Mouse (Mus musculus) forebrain, embryonic 16.5 days (tissue): ENCODE results near the gene Ramp1. TPM values are rescaled to one million over a fixed set of nuclear protein-coding genes. Genes with fewer than 3 reads are reported as not detected.

Experiments
- ATAC-seq: fragments of 200-750 bp; cut with Nextera tagmentation; 2 replicates; pipeline ENCODE4 v1.8.0; 2017; ENCODE audit warnings: mild to moderate bottlenecking, moderate library complexity
- H3K27ac ChIP-seq: fragments of 300-500 bp; sonication (generic); 2 replicates; pipeline ENCODE4 v1.5.1; 2014; ENCODE audit warnings: low read length, control low read depth
- H3K27me3 ChIP-seq: fragments of 300-500 bp; sonication (generic); replicated peaks from 2 replicates; pipeline ENCODE4 v1.6.1; 2014; ENCODE audit warnings: low read length; ENCODE audit not compliant: control insufficient read depth, insufficient read depth
- H3K36me3 ChIP-seq: fragments of 300-500 bp; sonication (generic); 2 replicates; pipeline ENCODE4 v1.6.1; 2014; ENCODE audit not compliant: control insufficient read depth, insufficient read depth
- H3K4me1 ChIP-seq: fragments of 300-500 bp; sonication (generic); replicated peaks from 2 replicates; pipeline ENCODE4 v1.6.1; 2014; ENCODE audit warnings: low read length; ENCODE audit not compliant: control insufficient read depth, insufficient read depth
- H3K4me2 ChIP-seq: fragments of 300-500 bp; sonication (generic); 2 replicates; pipeline ENCODE4 v1.6.1; 2014; ENCODE audit warnings: mild to moderate bottlenecking, low read length, control low read depth
- H3K4me3 ChIP-seq: fragments of 300-500 bp; sonication (generic); replicated peaks from 2 replicates; pipeline ENCODE4 v1.5.1; 2014; ENCODE audit warnings: mild to moderate bottlenecking, low read length, control low read depth
- H3K9ac ChIP-seq: fragments of 300-500 bp; sonication (generic); replicated peaks from 2 replicates; pipeline ENCODE4 v1.6.1; 2014; ENCODE audit warnings: low read depth, low read length, control low read depth
- H3K9me3 ChIP-seq: fragments of 300-500 bp; sonication (generic); 2 replicates; pipeline ENCODE4 v1.6.1; 2016; ENCODE audit warnings: low read length; ENCODE audit not compliant: control insufficient read depth
- WGBS: fragments of 180-500 bp; shearing (Covaris S2); extraction: QIAGEN DNeasy Blood & Tissue Kit; methylation state at CpG from one replicate; pipeline ENCODE4 v1.1.7; 2014; 5-methylcytosine and 5-hydroxymethylcytosine counted together
- polyA plus RNA-seq: library from polyadenylated mRNA; unstranded; fragments of >200 nt; fragmentation: Nextera tagmentation; extraction: Ambion mirVana; gene quantifications from 2 replicates; pipeline ENCODE4 v1.2.1, GENCODE M21; 2015

Ramp1 gene
- 4.1 and 5.2 TPM in 2 replicates for polyA plus RNA-seq

DNA sequence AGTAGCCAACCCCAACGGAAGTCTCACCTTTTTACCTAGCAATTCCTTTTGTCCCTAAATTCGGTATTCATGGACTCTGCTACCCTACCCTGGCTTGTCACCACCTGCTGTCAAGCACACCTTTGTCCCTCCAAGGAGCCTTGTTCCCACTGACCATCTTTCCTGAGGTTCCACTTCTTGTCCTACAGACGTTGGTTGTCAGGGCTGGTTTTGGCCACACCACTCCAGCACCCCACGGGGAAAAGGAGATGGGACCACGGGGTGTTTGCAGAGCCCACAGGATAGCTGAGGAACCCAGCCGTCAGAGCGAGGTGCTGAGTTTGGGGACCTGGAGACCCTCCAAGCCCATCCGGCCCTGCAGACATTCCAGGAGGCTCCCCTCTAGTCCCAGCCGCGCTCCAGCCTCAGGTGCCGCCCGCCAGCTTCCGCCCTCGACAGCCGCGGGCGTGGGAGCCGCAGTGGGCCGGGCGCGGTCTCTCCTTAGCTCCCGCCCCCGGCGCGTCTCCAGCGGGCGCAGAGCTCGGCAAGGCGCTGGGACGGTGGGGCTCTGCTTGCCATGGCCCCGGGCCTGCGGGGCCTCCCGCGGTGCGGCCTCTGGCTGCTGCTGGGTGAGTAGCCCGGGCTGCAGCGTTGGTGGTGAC, at the start of gene Ramp1:
Gene Ramp1 (plus strand): TSS at position 290 of the 641 bp plus-strand sequence.
- no peak within 1 kb of the TSS for H3K27ac ChIP-seq
- WGBS: 4% methylated on average over 37 of the region's 37 CpGs

DNA sequence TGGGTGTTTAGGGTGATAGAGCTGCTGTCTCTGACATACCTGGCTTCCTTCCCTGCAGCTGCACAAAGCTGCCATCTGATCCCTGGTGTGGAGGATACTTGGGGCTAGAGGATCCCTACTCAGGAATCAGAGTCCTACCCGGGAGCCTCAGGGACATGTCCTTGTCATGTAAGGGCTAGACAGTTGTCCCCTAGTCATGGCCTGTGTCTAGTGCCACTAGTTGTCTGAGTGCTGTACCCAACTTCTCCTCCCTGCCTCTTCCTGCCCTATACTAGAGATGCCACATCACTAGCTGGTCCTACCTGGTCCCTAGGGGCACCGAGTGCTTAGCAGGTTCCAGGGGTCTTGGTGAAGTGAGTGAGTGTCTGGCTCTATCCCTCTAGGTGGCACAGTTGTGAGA, 42.6 kb upstream of the Ramp1 start:
- no peak for ATAC-seq
- no peak overlapping the region for H3K4me3 ChIP-seq
- H3K4me1 ChIP-seq: no peaks in the 10 kb centered on the region
- no peak overlapping the region for H3K4me2 ChIP-seq
- 85% methylated on average over 2 of the region's 2 CpGs for WGBS
- H3K27me3 ChIP-seq: no peaks in the 10 kb centered on the region
- H3K9me3 ChIP-seq: no peaks in the 10 kb centered on the region
- no peaks in the 10 kb centered on the region for H3K36me3 ChIP-seq
- no peak overlapping the region for H3K27ac ChIP-seq
- H3K9ac ChIP-seq: no peak overlapping the region

More for the DNA sequence above, at the start of gene Ramp1:
- Histone ChIP-seq H3K4me3 (peak within 1 kb of the TSS; percentile 41), H3K4me1 (peaks cover 10% of the 10 kb centered on the region), H3K9ac (peak within 1 kb of the TSS; percentile 36), H3K9me3 (no peaks in the 10 kb centered on the region), H3K4me2 (peak within 1 kb of the TSS; percentile 67), H3K36me3 (no peaks in the 10 kb centered on the region), H3K27me3 (peaks cover 11% of the 10 kb centered on the region; the same call in 1 of the 2 replicates)
- ATAC-seq: peak; percentile 47

GRCm38 (mm10) chr1:91144813-91145212, 34.8 kb upstream of the Ramp1 start, which contains the start of gene Rbm44:
Rbm44 (plus strand) TSS chr1:91145089.
- 71% methylated on average over 20 of the region's 20 CpGs for WGBS
- Histone ChIP-seq H3K4me1 (no peaks in the 10 kb centered on the region), H3K9me3 (no peaks in the 10 kb centered on the region), H3K27ac (no peak within 1 kb of the TSS), H3K4me3 (no peak within 1 kb of the TSS), H3K4me2 (no peak within 1 kb of the TSS), H3K36me3 (no peaks in the 10 kb centered on the region), H3K9ac (no peak within 1 kb of the TSS), H3K27me3 (no peaks in the 10 kb centered on the region)
- ATAC-seq: no peak

DNA sequence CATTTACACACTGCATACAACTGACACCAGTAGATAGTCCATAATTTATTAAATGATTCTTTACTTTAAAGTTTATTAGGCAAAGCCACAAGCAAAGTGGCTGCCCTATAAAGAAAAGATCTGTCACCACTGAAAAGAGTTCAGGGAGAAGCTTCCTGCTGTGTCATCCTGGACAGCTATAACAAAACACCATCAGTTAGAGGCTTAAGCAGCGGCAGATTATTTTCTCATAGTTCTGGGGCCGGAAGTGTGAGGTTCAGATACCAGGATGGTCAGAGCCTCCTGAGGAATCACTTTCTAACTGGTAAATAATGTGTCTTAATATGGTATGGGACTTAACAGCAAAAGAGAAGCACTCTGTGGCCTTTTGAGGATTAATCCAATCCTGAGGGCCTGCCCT, 28.1 kb upstream of the Ramp1 start:
- no peaks in the 10 kb centered on the region for H3K9me3 ChIP-seq
- no peak for ATAC-seq
- no peak overlapping the region for H3K27ac ChIP-seq
- no peak overlapping the region for H3K9ac ChIP-seq
- no peak overlapping the region for H3K4me3 ChIP-seq
- no peaks in the 10 kb centered on the region for H3K36me3 ChIP-seq
- H3K4me2 ChIP-seq: no peak overlapping the region
- no peaks in the 10 kb centered on the region for H3K4me1 ChIP-seq
- no peaks in the 10 kb centered on the region for H3K27me3 ChIP-seq
- 64% methylated on average over 2 of the region's 2 CpGs for WGBS

- Histone ChIP-seq H3K27ac (no peak overlapping the region), H3K9me3 (no peaks in the 10 kb centered on the region), H3K4me2 (no peak overlapping the region), H3K4me3 (no peak overlapping the region), H3K9ac (no peak overlapping the region), H3K36me3 (no peaks in the 10 kb centered on the region), H3K27me3 (no peaks in the 10 kb centered on the region), H3K4me1 (no peaks in the 10 kb centered on the region)
- ATAC-seq: no peak
- 80% methylated on average over 6 of the region's 6 CpGs for WGBS
Measured at GRCm38 (mm10) chr1:91166798-91167197, 12.8 kb upstream of the Ramp1 start.

DNA sequence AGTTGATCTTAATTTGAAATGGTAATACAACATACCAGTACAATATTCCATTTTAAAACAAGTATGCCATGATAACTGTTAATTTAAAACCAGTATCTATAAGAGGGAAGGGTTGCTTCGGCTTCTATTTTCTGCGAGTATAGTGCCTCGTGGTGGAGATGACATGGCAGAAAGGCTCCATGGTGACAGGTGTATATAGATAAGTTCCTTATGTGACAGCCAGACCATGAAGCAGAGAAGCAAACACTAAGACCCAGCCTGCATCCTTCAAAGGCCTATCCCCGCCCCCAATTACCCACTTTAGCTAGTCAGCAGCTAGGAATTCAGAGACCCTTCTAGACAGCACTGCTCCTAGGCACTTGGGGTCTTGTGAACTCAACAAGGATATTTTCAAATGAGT, 10.5 kb upstream of the Ramp1 start:
- H3K36me3 ChIP-seq: no peaks in the 10 kb centered on the region
- no peak for ATAC-seq
- H3K4me3 ChIP-seq: no peak overlapping the region
- 81% methylated on average over 4 of the region's 4 CpGs for WGBS
- H3K4me2 ChIP-seq: no peak overlapping the region
- H3K9me3 ChIP-seq: no peaks in the 10 kb centered on the region
- H3K27me3 ChIP-seq: no peaks in the 10 kb centered on the region
- no peaks in the 10 kb centered on the region for H3K4me1 ChIP-seq
- no peak overlapping the region for H3K27ac ChIP-seq
- no peak overlapping the region for H3K9ac ChIP-seq

- no peaks in the 10 kb centered on the region for H3K9me3 ChIP-seq
- no peak overlapping the region for H3K4me2 ChIP-seq
- peaks cover 2% of the 10 kb centered on the region for H3K4me1 ChIP-seq
- H3K4me3 ChIP-seq: no peak overlapping the region
- WGBS: 93% methylated on average over 5 of the region's 5 CpGs
- H3K27me3 ChIP-seq: peaks cover 2% of the 10 kb centered on the region; the same call in 1 of the 2 replicates
- no peak for ATAC-seq
- H3K27ac ChIP-seq: no peak overlapping the region
- H3K9ac ChIP-seq: no peak overlapping the region
- no peaks in the 10 kb centered on the region for H3K36me3 ChIP-seq
Measured at GRCm38 (mm10) chr1:91174796-91175195, 4.8 kb upstream of the Ramp1 start.

DNA sequence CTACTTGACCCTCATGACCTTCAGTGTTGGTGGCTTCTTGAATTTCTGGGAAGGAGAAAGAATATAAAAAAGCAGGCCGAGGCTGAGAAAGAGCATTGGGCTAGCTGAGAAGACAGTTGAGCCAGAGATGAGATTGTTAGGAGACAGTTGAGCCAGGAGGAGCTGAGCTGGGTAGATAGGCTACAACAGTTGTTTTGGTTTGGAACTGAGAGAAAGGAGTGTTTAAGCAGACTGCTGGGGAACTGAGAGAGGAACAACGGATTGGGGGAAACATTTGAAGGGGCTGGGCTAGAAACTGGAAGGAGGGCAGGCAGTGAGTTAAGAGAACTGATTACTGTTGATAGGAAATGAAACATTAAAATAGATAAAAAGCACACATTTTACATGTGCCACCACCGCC, 3.6 kb upstream of the Ramp1 start:
- no peak overlapping the region for H3K4me2 ChIP-seq
- H3K9me3 ChIP-seq: no peaks in the 10 kb centered on the region
- H3K27ac ChIP-seq: no peak overlapping the region
- 70% methylated on average over 3 of the region's 3 CpGs for WGBS
- no peak overlapping the region for H3K9ac ChIP-seq
- no peaks in the 10 kb centered on the region for H3K36me3 ChIP-seq
- H3K27me3 ChIP-seq: peaks cover 11% of the 10 kb centered on the region; the same call in 1 of the 2 replicates
- ATAC-seq: no peak
- peaks cover 8% of the 10 kb centered on the region for H3K4me1 ChIP-seq
- no peak overlapping the region for H3K4me3 ChIP-seq

DNA sequence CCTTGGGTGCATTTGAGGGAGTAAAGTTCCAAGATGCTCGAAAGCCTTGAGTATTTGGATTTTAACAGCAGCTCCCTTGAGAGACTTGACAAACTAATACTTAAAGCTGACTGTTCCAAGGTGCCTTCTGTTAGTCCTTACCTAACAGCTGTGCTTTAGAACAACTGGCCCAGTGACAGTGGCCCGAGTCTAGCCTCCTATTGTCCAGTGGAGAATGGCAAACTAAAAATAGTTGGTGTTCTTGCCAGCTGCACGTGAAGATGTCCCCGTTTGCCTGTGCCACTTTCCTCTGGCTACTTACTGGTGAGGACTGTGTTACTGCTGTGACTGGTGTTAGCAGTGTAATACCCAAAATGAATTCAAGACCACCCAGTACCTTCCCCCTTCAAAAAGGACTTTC, 2.8 kb upstream of the Ramp1 start:
- H3K9ac ChIP-seq: no peak overlapping the region
- H3K9me3 ChIP-seq: no peaks in the 10 kb centered on the region
- no peak overlapping the region for H3K4me2 ChIP-seq
- H3K36me3 ChIP-seq: no peaks in the 10 kb centered on the region
- no peak overlapping the region for H3K4me3 ChIP-seq
- peaks cover 11% of the 10 kb centered on the region; the same call in 1 of the 2 replicates for H3K27me3 ChIP-seq
- H3K27ac ChIP-seq: no peak overlapping the region
- ATAC-seq: no peak
- peaks cover 10% of the 10 kb centered on the region for H3K4me1 ChIP-seq
- WGBS: 76% methylated on average over 4 of the region's 4 CpGs
